Mouse (Mus musculus) embryonic facial prominence, embryonic 15.5 days (tissue): Measurements from ENCODE around the gene Xrcc6. TPM values are rescaled to one million over a fixed set of nuclear protein-coding genes. Genes with fewer than 3 reads are reported as not detected.

Experiments
- ATAC-seq: fragments of 200-750 bp; cut with Nextera tagmentation; 2 replicates; pipeline ENCODE4 v1.8.0; 2017; ENCODE audit warnings: low read depth, moderate TSS enrichment; ENCODE audit not compliant: insufficient number of reproducible peaks, low FRiP score, low TSS enrichment
- H3K27ac ChIP-seq: fragments of 300-500 bp; sonication (generic); replicated peaks from 2 replicates; pipeline ENCODE4 v1.5.1; 2015; ENCODE audit warnings: mild to moderate bottlenecking, inconsistent platforms
- H3K27me3 ChIP-seq: fragments of 300-500 bp; sonication (generic); 2 replicates; pipeline ENCODE4 v1.6.1; 2015; ENCODE audit warnings: inconsistent platforms
- H3K36me3 ChIP-seq: fragments of 300-500 bp; sonication (generic); 2 replicates; pipeline ENCODE4 v1.6.1; 2015; ENCODE audit warnings: mild to moderate bottlenecking, inconsistent platforms
- H3K4me1 ChIP-seq: fragments of 300-500 bp; sonication (generic); 2 replicates; pipeline ENCODE4 v1.6.1; 2015; ENCODE audit warnings: inconsistent platforms
- H3K4me2 ChIP-seq: fragments of 300-500 bp; sonication (generic); replicated peaks from 2 replicates; pipeline ENCODE4 v1.6.1; 2015; ENCODE audit warnings: mild to moderate bottlenecking, inconsistent platforms
- H3K4me3 ChIP-seq: fragments of 300-500 bp; sonication (generic); replicated peaks from 2 replicates; pipeline ENCODE4 v1.5.1; 2015; ENCODE audit warnings: mild to moderate bottlenecking, inconsistent platforms
- H3K9ac ChIP-seq: fragments of 300-500 bp; sonication (generic); 2 replicates; pipeline ENCODE4 v1.6.1; 2015; ENCODE audit warnings: inconsistent platforms
- H3K9me3 ChIP-seq: fragments of 300-500 bp; sonication (generic); replicated peaks from 2 replicates; pipeline ENCODE4 v1.6.1; 2016; ENCODE audit warnings: inconsistent platforms
- whole genome bisulfite sequencing: fragments of 180-500 bp; shearing (Covaris S2); methylation state at CpG from one replicate; pipeline ENCODE4 v1.1.7; 2015; 5-methylcytosine and 5-hydroxymethylcytosine counted together
- polyA plus RNA-seq: library from polyadenylated mRNA; unstranded; fragments of >200 nt; fragmentation: Nextera tagmentation; extraction: Ambion mirVana; gene quantifications from 2 replicates; pipeline ENCODE4 v1.2.1, GENCODE M21; 2015

Gene Xrcc6
- polyA plus RNA-seq, 1 experiment from 2014 or later, result 75.5 TPM

DNA sequence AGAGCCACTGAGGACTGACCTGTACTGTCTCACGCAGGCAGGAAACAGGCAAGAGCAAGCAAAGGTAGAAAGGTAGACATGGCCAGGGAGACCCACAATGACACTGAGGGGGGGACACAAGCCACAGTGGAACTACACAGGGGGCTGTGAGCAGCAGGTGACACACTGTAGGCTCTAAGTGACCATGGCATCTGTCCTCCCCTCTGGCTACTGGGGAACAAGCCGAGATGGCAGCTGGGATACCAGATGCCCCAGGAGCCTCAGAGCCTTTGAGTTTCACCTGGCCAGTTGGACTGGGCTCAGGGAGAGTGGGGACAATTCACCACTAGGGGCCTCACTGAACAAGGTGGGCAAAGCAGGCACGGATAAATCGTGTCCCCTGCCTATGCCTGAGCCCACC, 35.3 kb upstream of the Xrcc6 start:
- Histone ChIP-seq H3K4me3 (no peak overlapping the region), H3K4me1 (0 out of 2 replicates have a peak, but pooled peaks cover 3% of the 10 kb centered on the region), H3K9ac (no peak overlapping the region), H3K4me2 (no peak overlapping the region), H3K36me3 (peaks cover 37% of the 10 kb centered on the region), H3K9me3 (no peaks in the 10 kb centered on the region), H3K27me3 (no peaks in the 10 kb centered on the region), H3K27ac (no peak overlapping the region)
- 80% methylated on average over 4 of the region's 4 CpGs for WGBS
- ATAC-seq, result no peak

DNA sequence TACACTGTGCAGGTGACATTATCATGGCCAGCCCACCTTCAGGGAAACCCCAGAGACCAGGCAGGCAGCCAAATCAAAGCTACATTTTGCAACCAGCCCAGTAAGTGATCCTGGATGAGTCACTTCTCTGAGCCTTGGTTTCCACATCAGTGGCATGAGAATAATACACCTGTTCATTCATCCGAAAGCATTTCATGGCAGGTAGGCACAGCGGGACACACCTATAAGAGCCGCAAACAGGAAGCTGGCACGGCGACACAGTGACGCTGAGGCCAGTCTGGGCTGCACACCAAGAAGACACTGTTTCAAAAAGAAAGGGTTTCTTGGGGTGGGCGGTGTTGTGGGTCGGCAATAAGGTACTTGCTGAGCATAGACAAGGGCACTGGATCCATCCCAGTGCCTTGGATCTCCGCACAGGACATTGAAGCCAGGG, 33.5 kb upstream of the Xrcc6 start:
- Histone ChIP-seq H3K4me3 (no peak overlapping the region), H3K27ac (no peak overlapping the region), H3K36me3 (peaks cover 37% of the 10 kb centered on the region), H3K9me3 (no peaks in the 10 kb centered on the region), H3K4me2 (no peak overlapping the region), H3K4me1 (0 out of 2 replicates have a peak, but pooled peaks cover 3% of the 10 kb centered on the region), H3K9ac (no peak overlapping the region), H3K27me3 (no peaks in the 10 kb centered on the region)
- 91% methylated on average over 9 of the region's 9 CpGs for WGBS
- ATAC-seq, result no peak

DNA sequence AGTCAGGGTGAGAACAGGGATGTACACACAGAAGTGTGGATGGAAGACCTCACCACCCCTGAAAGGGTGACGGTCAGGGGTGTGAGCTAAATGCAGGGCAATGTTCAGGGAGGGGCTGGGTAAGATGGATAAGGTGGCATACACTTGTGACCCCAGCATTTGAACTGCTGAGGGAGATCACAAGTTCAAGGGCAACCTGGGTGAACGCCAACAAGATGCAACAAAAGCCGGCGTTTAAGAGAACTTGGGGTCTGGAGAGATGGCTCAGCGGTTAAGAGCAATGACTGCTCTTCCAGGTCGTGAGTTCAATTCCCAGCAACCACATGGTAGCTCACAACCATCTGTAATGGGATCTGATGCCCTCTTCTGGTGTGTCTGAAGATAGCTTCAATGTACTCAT, 32.9 kb upstream of the Xrcc6 start:
- 88% methylated on average over 6 of the region's 6 CpGs for WGBS
- no peak overlapping the region for H3K9ac ChIP-seq
- peaks cover 37% of the 10 kb centered on the region for H3K36me3 ChIP-seq
- H3K27me3 ChIP-seq, result no peaks in the 10 kb centered on the region
- H3K4me3 ChIP-seq, result no peak overlapping the region
- no peak overlapping the region for H3K4me2 ChIP-seq
- ATAC-seq, result no peak
- no peaks in the 10 kb centered on the region for H3K9me3 ChIP-seq
- no peak overlapping the region for H3K27ac ChIP-seq
- peaks cover 6% of the 10 kb centered on the region for H3K4me1 ChIP-seq

DNA sequence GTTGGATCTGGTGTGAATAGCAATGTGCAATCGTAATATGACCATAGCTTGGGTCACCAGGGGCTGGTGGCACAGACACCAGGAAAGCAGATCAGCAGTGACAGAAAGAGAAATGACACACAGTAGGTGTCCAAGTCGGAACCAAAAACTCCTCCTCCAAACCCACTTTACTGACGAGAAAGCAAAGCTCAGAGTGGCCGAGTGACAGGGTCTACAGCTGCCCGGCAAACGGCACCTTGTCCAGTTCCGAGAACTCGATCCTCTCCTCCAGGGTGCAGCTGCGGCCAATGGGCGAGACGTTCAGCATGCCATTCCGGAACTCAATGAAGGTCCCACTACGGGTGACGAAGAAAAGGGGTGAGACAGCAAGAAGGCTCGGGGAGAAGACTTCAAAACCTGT, 32.2 kb upstream of the Xrcc6 start:
- no peak overlapping the region for H3K4me3 ChIP-seq
- no peaks in the 10 kb centered on the region for H3K9me3 ChIP-seq
- H3K4me1 ChIP-seq, result peaks cover 9% of the 10 kb centered on the region
- no peaks in the 10 kb centered on the region for H3K27me3 ChIP-seq
- peaks cover 37% of the 10 kb centered on the region for H3K36me3 ChIP-seq
- H3K4me2 ChIP-seq, result no peak overlapping the region
- no peak overlapping the region for H3K9ac ChIP-seq
- H3K27ac ChIP-seq, result no peak overlapping the region
- ATAC-seq, result no peak
- 92% methylated on average over 15 of the region's 15 CpGs for WGBS

DNA sequence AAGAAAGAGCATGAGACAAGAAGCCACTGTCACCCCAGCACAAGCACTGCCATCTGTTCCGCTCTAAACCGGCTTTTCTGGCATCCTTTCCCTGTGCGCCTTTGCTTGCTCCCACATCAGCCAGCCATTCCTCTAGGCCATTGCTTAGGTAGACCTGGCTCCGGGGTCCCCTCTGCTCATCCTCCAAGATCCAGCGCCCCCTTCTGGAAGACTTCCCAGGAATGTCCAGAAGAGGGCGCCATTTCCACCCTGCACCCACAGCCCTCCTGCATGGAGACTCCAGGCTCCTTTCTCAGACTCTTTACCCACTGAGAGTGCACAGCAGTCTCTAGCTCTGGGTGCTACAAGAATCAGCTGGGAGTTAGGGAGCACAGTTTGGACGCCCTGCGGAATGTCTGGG, 31.2 kb upstream of the Xrcc6 start:
- Histone ChIP-seq H3K27me3 (no peaks in the 10 kb centered on the region), H3K9me3 (no peaks in the 10 kb centered on the region), H3K4me3 (no peak overlapping the region), H3K9ac (no peak overlapping the region), H3K27ac (no peak overlapping the region), H3K4me2 (no peak overlapping the region), H3K4me1 (peaks cover 9% of the 10 kb centered on the region), H3K36me3 (peaks cover 31% of the 10 kb centered on the region)
- ATAC-seq, result no peak
- WGBS, result 56% methylated on average over 8 of the region's 8 CpGs

DNA sequence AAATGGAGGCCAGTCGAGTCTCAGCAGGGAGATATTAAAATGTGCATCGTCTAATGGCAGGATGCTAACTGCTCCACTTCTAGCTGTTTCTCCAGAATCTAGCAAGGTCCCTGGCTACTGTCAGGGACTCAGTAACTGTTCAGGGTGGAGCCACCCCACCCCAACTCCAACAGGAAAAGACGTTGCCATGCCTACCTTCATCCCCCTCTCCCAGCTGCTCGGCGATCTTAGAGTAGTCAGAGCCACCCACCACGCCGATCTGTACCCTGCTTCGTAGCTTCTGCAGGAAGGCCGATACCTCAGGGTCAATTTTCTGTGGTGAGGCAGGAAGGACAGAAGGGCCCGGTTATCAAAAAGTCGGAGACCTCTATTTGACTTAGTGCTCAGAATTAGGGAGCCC, 30.0 kb upstream of the Xrcc6 start:
- H3K27ac ChIP-seq, result no peak overlapping the region
- ATAC-seq, result no peak
- H3K27me3 ChIP-seq, result no peaks in the 10 kb centered on the region
- H3K9me3 ChIP-seq, result no peaks in the 10 kb centered on the region
- H3K36me3 ChIP-seq, result peaks cover 22% of the 10 kb centered on the region
- 84% methylated on average over 11 of the region's 11 CpGs for WGBS
- H3K4me2 ChIP-seq, result no peak overlapping the region
- peaks cover 9% of the 10 kb centered on the region for H3K4me1 ChIP-seq
- H3K4me3 ChIP-seq, result no peak overlapping the region
- no peak overlapping the region for H3K9ac ChIP-seq

DNA sequence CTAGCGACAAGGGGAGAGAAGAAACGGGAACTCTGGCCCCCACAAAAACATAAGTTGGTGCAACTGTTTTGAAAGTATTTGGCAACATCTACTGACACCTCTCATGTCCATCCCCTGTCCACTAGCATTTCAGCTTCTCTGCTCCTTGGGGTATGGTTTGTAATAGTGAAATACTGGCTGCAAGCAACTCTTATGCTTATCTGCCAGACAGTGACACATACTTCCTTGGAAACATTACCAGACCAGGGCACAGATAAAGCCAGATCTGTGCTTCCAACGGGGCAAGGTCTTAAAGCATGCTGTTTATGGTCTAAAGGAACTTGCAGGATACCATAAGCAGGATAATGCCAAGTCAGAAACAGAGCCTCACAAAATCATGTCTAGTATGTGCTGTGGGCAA, 28.7 kb upstream of the Xrcc6 start:
- H3K36me3 ChIP-seq, result peaks cover 18% of the 10 kb centered on the region; the same call in 1 of the 2 replicates
- H3K9me3 ChIP-seq, result no peaks in the 10 kb centered on the region
- H3K27ac ChIP-seq, result no peak overlapping the region
- no peak overlapping the region for H3K4me2 ChIP-seq
- peaks cover 9% of the 10 kb centered on the region for H3K4me1 ChIP-seq
- 87% methylated on average over 3 of the region's 3 CpGs for WGBS
- H3K9ac ChIP-seq, result no peak overlapping the region
- H3K4me3 ChIP-seq, result no peak overlapping the region
- ATAC-seq, result no peak
- H3K27me3 ChIP-seq, result no peaks in the 10 kb centered on the region

DNA sequence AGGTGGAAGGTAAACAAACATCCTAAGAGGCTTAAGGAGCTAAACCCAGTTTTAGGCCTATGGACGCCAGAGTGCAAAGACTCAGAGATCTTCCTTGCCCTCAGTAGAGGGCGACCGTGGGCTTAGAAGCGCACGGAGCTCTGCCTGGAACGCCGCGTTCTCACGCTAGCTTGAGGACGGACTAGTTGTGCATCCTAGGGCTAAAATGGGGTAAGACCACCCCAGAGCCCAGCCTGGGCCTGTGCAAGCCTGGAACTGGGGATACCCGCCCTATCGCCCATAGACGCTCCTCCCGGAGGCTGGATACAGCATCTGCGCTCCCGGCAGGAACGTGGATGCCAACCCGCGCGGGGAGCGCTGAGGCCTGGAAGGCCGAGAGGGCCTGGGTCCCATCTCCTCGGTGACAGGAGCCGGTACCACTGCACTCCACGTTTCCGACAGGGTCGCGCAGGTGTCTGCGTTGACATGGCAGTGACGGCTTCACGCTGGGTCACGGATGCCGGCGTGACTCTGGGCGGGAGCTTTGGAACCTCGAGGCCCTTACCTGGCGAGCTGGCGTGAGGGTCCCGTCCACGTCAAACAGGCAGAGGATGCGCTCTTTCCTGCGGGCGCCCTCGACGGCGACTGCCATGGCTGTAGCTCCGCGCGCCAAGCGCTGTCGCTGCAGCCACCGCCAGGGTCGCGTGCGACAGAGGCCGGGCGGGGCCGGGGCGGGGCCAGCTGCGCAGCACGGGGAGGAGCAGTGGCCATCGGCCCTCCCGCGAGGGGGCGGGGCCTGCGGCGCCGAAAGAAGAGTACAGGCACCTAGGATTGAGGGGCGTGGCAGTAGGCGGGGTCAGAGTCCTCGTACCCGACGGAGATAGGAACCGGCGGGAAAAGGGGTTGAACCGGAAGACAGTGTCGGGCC, 27.2 kb upstream of the Xrcc6 start, which contains the start of gene Pmm1:
Pmm1 (minus strand) TSS at position 760 of the 907 bp plus-strand sequence.
- Histone ChIP-seq H3K9me3 (no peaks in the 10 kb centered on the region), H3K27ac (peak within 1 kb of the TSS; percentile 88), H3K27me3 (no peaks in the 10 kb centered on the region), H3K9ac (peak within 1 kb of the TSS; percentile 64), H3K4me3 (peak within 1 kb of the TSS; percentile 75), H3K4me2 (peak within 1 kb of the TSS; percentile 100), H3K36me3 (peaks cover 3% of the 10 kb centered on the region; the same call in 1 of the 2 replicates), H3K4me1 (peaks cover 9% of the 10 kb centered on the region)
- WGBS, result under 1% methylated on average over 77 of the region's 77 CpGs
- ATAC-seq, result peak; percentile 95

DNA sequence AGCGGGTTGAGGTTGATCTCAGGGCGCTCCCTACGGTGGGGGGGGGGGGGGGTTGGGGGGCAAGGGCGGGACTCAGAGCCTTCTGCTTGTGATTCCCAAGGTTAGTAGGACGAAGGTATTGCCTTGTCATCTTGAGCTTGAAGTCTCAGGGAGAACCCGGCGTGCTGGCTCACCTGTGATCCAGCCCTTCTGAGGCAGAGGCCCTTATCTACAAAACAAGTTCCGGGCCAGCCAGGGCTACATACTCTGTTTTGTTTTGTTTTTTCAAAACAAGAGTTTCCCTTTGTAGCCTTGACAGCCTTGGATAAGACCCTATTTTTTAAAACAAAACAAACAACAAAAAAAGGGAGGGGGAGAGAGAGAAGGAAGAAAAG, 26.6 kb upstream of the Xrcc6 start:
- H3K9me3 ChIP-seq, result no peaks in the 10 kb centered on the region
- H3K4me1 ChIP-seq, result peaks cover 9% of the 10 kb centered on the region
- 4% methylated on average over 7 of the region's 8 CpGs for WGBS
- H3K4me3 ChIP-seq, result peak overlapping the region; percentile 75
- ATAC-seq, result no peak
- no peak overlapping the region for H3K9ac ChIP-seq
- no peaks in the 10 kb centered on the region for H3K27me3 ChIP-seq
- no peaks in the 10 kb centered on the region for H3K36me3 ChIP-seq
- peak overlapping the region; percentile 88; the same call in 1 of the 2 replicates for H3K27ac ChIP-seq
- peak overlapping the region; percentile 100 for H3K4me2 ChIP-seq

DNA sequence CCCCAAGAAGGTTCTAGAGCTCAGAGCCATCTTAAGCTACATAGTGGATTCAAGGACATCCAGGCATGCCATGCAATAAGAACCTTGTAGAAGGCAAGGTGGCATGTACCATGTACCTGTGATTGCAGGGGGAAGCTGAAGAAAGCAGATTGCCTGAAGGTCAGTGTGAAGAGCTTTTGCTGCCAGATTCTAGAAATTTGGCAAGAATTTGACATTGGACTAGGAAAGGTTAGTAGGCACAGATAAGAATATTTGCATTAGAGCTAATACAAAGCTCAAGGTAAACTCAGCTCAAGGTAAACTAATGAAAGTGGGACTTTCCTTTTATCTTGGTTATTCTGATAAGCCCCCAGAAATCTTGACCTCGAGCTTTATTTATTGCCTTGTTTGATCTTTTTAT, 23.4 kb upstream of the Xrcc6 start:
- no peak overlapping the region for H3K4me2 ChIP-seq
- no peak overlapping the region for H3K27ac ChIP-seq
- ATAC-seq, result no peak
- H3K9ac ChIP-seq, result no peak overlapping the region
- no peak overlapping the region for H3K4me3 ChIP-seq
- peaks cover 5% of the 10 kb centered on the region for H3K4me1 ChIP-seq
- H3K27me3 ChIP-seq, result no peaks in the 10 kb centered on the region
- WGBS, result 68% methylated on average over 1 of the region's 1 CpGs
- H3K9me3 ChIP-seq, result no peaks in the 10 kb centered on the region
- no peaks in the 10 kb centered on the region for H3K36me3 ChIP-seq

DNA sequence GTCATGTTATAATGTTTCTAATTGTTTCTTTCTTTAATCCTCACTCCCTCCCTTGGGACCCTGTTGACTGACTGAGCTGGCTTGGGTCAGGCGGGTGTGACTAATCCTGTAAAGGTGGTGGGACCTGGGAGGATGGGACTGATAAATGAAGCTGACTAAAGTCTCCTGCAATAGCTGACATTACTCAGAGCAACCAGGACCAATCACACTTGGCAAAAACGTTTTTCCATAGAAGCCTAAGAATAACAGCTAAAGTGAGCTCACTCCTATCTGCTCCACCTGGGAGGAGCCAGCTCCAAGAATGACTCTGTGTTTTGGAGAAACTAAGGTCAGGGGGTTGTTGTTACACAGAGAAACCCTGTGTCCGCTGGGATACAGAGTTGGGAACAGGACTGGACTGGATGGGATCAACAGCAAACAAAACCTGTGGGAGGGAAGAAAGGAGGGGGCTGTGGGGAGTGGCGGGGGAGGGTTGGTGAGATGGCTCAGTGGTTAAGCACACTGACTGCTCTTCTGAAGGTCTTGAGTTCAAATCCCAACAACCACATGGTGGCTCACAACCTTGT, 22.6 kb upstream of the Xrcc6 start:
- Histone ChIP-seq H3K9ac (no peak overlapping the region), H3K27me3 (no peaks in the 10 kb centered on the region), H3K9me3 (no peaks in the 10 kb centered on the region), H3K36me3 (no peaks in the 10 kb centered on the region), H3K27ac (no peak overlapping the region), H3K4me3 (no peak overlapping the region), H3K4me1 (no peaks in the 10 kb centered on the region), H3K4me2 (no peak overlapping the region)
- ATAC-seq, result no peak
- WGBS, result 39% methylated on average over 4 of the region's 4 CpGs
